Mouse (Mus musculus) kidney, postnatal 0 days (tissue): Measurements from ENCODE around the gene Bcl2l14. TPM values are rescaled to one million over a fixed set of nuclear protein-coding genes. Genes with fewer than 3 reads are reported as not detected.

Experiments used
- ATAC-seq: fragments of 200-750 bp; cut with Nextera tagmentation; replicated peaks from 2 replicates; pipeline ENCODE4 v1.8.0; 2017; ENCODE audit warnings: low read depth, moderate number of reproducible peaks, moderate TSS enrichment, moderate library complexity; ENCODE audit not compliant: low FRiP score
- DNase-seq: peaks from one replicate; pipeline ENCODE4 v3.0.0-alpha.2; 2016; ENCODE audit warnings: low spot score
- H3K27ac ChIP-seq: fragments of 300-500 bp; sonication (generic); 2 replicates; pipeline ENCODE4 v1.5.1; 2014; ENCODE audit warnings: mild to moderate bottlenecking
- H3K27me3 ChIP-seq: fragments of 300-500 bp; sonication (generic); 2 replicates; pipeline ENCODE4 v1.6.1; 2014; ENCODE audit warnings: low read length, mixed read lengths; ENCODE audit not compliant: insufficient read depth
- H3K36me3 ChIP-seq: fragments of 300-500 bp; sonication (generic); 2 replicates; pipeline ENCODE4 v1.6.1; 2014; ENCODE audit warnings: low read length, mixed read lengths; ENCODE audit not compliant: insufficient read depth
- H3K4me1 ChIP-seq: fragments of 300-500 bp; sonication (generic); replicated peaks from 2 replicates; pipeline ENCODE4 v1.6.1; 2014; ENCODE audit warnings: antibody characterized with exemption, low read length, mixed read lengths; ENCODE audit not compliant: insufficient read depth
- H3K4me2 ChIP-seq: fragments of 300-500 bp; sonication (generic); 2 replicates; pipeline ENCODE4 v1.6.1; 2014; ENCODE audit warnings: mild to moderate bottlenecking, low read length, moderate library complexity, mixed read lengths
- H3K4me3 ChIP-seq: fragments of 300-500 bp; sonication (generic); replicated peaks from 2 replicates; pipeline ENCODE4 v1.5.1; 2014; ENCODE audit warnings: low read depth, low read length
- H3K9ac ChIP-seq: fragments of 300-500 bp; sonication (generic); 2 replicates; pipeline ENCODE4 v1.6.1; 2014; ENCODE audit warnings: low read depth, low read length
- H3K9me3 ChIP-seq: fragments of 300-500 bp; sonication (generic); replicated peaks from 2 replicates; pipeline ENCODE4 v1.6.1; 2016; ENCODE audit warnings: low read length, inconsistent platforms, mixed read lengths
- CTCF ChIP-seq: IDR thresholded peaks from 2 replicates; pipeline ENCODE4 v1.5.1; 2016; ENCODE audit warnings: antibody characterized with exemption, low read depth, mild to moderate bottlenecking, moderate library complexity
- WGBS: fragments of 180-500 bp; shearing (Covaris S2); extraction: QIAGEN DNeasy Blood & Tissue Kit; methylation state at CpG from one replicate; pipeline ENCODE4 v1.1.7; 2014; 5-methylcytosine and 5-hydroxymethylcytosine counted together
- polyA plus RNA-seq: library from polyadenylated mRNA; unstranded; fragments of >200 nt; fragmentation: Nextera tagmentation; extraction: Ambion mirVana; gene quantifications from 2 replicates; pipeline ENCODE4 v1.2.1, GENCODE M21; 2015

Gene Bcl2l14
- polyA plus RNA-seq, 1 experiment from 2014 or later, result 10.2 TPM

GRCm38 (mm10) chr6:134365952-134366351 is 30.2 kb upstream of the Bcl2l14 start:
- WGBS, result 60% methylated on average over 4 of the region's 4 CpGs
- H3K4me1 ChIP-seq, result no peaks in the 10 kb centered on the region; the same call in 1 of the 2 replicates
- ATAC-seq (no peak), DNase-seq (no peak)
- H3K4me3 ChIP-seq, result no peak overlapping the region
- no peaks in the 10 kb centered on the region for H3K36me3 ChIP-seq
- no peak overlapping the region for H3K4me2 ChIP-seq
- no peaks in the 10 kb centered on the region for H3K9me3 ChIP-seq
- peak; percentile 49; the same call in 1 of the 2 replicates for TF ChIP-seq CTCF
- H3K27ac ChIP-seq, result no peak overlapping the region
- H3K27me3 ChIP-seq, result no peaks in the 10 kb centered on the region
- no peak overlapping the region for H3K9ac ChIP-seq

- Histone ChIP-seq H3K4me3 (no peak overlapping the region), H3K4me1 (no peaks in the 10 kb centered on the region; the same call in 1 of the 2 replicates), H3K9me3 (no peaks in the 10 kb centered on the region), H3K36me3 (no peaks in the 10 kb centered on the region), H3K9ac (no peak overlapping the region), H3K27ac (no peak overlapping the region; the same call in 1 of the 2 replicates), H3K27me3 (no peaks in the 10 kb centered on the region), H3K4me2 (no peak overlapping the region)
- no peak for TF ChIP-seq CTCF
- WGBS, result 43% methylated on average over 10 of the region's 10 CpGs
- no peak for ATAC-seq
- no peak for DNase-seq
These were observed 29.5 kb upstream of the Bcl2l14 start for GRCm38 (mm10) chr6:134366366-134367351.

GRCm38 (mm10) chr6:134367366-134368281 is 28.5 kb upstream of the Bcl2l14 start:
- DNase-seq (peak; percentile 22), ATAC-seq (no peak)
- Histone ChIP-seq H3K4me2 (no peak overlapping the region), H3K4me1 (no peaks in the 10 kb centered on the region; the same call in 1 of the 2 replicates), H3K9ac (no peak overlapping the region), H3K27ac (no peak overlapping the region; the same call in 1 of the 2 replicates), H3K36me3 (no peaks in the 10 kb centered on the region), H3K4me3 (no peak overlapping the region), H3K27me3 (no peaks in the 10 kb centered on the region), H3K9me3 (no peaks in the 10 kb centered on the region)
- 62% methylated on average over 12 of the region's 12 CpGs for WGBS
- no peak for TF ChIP-seq CTCF

DNA sequence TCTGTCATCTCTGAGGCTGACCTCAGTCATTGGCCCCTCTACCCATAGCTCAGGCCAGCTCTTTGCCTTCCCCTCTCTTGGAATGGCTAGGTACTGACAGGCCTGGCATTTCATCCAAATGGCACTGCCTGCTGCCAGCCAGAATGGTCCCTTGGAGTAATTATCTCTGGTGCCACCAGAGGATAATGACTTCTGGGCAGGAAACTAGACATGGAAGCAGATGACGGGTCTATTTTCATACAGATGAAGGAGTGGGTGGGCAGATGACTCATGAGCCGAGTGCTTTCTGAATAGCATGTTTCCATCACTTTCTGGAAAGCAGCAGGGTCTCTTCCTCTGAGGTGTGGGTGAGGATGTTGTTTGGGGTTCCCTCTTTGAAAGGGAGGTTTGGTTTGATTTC is 23.2 kb upstream of the Bcl2l14 start:
- Histone ChIP-seq H3K27me3 (no peaks in the 10 kb centered on the region), H3K4me2 (no peak overlapping the region), H3K27ac (no peak overlapping the region), H3K4me3 (no peak overlapping the region), H3K4me1 (no peaks in the 10 kb centered on the region), H3K36me3 (no peaks in the 10 kb centered on the region), H3K9ac (no peak overlapping the region), H3K9me3 (no peaks in the 10 kb centered on the region)
- DNase-seq (no peak), ATAC-seq (no peak)
- no peak for TF ChIP-seq CTCF
- 66% methylated on average over 2 of the region's 2 CpGs for WGBS

GRCm38 (mm10) chr6:134377201-134377600 is 18.9 kb upstream of the Bcl2l14 start:
- Histone ChIP-seq H3K9me3 (no peaks in the 10 kb centered on the region), H3K36me3 (no peaks in the 10 kb centered on the region), H3K27me3 (no peaks in the 10 kb centered on the region), H3K27ac (no peak overlapping the region), H3K4me1 (no peaks in the 10 kb centered on the region), H3K9ac (no peak overlapping the region), H3K4me2 (no peak overlapping the region), H3K4me3 (no peak overlapping the region)
- no peak for TF ChIP-seq CTCF
- DNase-seq (no peak), ATAC-seq (no peak)
- WGBS, result 76% methylated on average over 5 of the region's 5 CpGs

DNA sequence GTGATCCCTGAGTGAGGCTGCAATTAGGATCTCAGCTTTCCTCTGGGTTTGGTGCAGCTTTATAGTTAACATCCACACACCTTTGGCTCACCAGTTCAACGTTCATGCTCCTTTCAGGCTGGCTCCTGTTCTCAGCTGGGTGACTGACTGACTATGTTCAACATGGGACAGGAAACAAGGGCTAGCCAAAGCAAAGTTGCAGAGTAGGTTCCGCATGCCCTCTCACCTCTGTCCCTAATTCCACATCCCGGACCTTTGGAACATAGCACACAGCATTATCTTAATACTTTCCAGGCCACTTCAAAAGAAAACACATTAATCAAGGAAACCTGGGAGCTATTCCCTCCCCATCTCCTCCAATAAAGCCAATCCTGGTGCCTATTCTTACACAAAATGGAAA is 18.3 kb upstream of the Bcl2l14 start:
- DNase-seq (no peak), ATAC-seq (no peak)
- no peak for TF ChIP-seq CTCF
- Histone ChIP-seq H3K4me3 (no peak overlapping the region), H3K36me3 (no peaks in the 10 kb centered on the region), H3K27me3 (no peaks in the 10 kb centered on the region), H3K9me3 (no peaks in the 10 kb centered on the region), H3K4me2 (no peak overlapping the region), H3K9ac (no peak overlapping the region), H3K27ac (no peak overlapping the region), H3K4me1 (no peaks in the 10 kb centered on the region)
- WGBS, result 61% methylated on average over 3 of the region's 3 CpGs
